Mouse (Mus musculus) small intestine, adult 10 weeks (tissue): Measurements from ENCODE around the gene Lrp5. TPM values are rescaled to one million over a fixed set of nuclear protein-coding genes. Genes with fewer than 3 reads are reported as not detected.

Experiments
- polyA plus RNA-seq: library from polyadenylated mRNA; stranded (reverse); fragments of 350-450 nt; fragmentation: Illumina TruSeq; extraction: RNeasy Lipid Tissue Mini Kit (QIAGEN cat#74804); gene quantifications from one replicate; pipeline ENCODE4 v1.2.3, GENCODE M21; 2014; ENCODE audit warnings: low replicate concordance

Gene Lrp5
- polyA plus RNA-seq, result 0.45 TPM

GRCm38 (mm10) chr19:3686215-3686894 lies at the start of gene Lrp5:
Lrp5 (minus strand) TSS chr19:3686564.

GRCm38 (mm10) chr19:3708078-3709012 lies 22.0 kb upstream of the Lrp5 start, which contains the start of gene 1810055G02Rik:
1810055G02Rik (plus strand) TSS chr19:3708293.

GRCm38 (mm10) chr19:3575632-3576384 lies 110.6 kb downstream of the Lrp5 start, which contains the start of gene Ppp6r3:
Ppp6r3 (minus strand) TSS chr19:3575749.

Other genes with a start within 250 kb of the Lrp5 start
- gene Ppp6r3, start 110.8 kb downstream of the Lrp5 start, polyA plus RNA-seq, result 172 TPM
- gene 1810055G02Rik, start 21.7 kb upstream of the Lrp5 start, polyA plus RNA-seq, result 37.2 TPM
- 149 TPM for gene Kmt5b, start 80.9 kb upstream of the Lrp5 start, polyA plus RNA-seq
- gene Chka, start 165.2 kb upstream of the Lrp5 start, polyA plus RNA-seq, result 266 TPM
- gene Tcirg1, start 220.6 kb upstream of the Lrp5 start, polyA plus RNA-seq, result 1.8 TPM
- gene Ndufs8, start 226.2 kb upstream of the Lrp5 start, polyA plus RNA-seq, result 0.63 TPM
- 1.9 TPM for gene Aldh3b1, start 243.2 kb upstream of the Lrp5 start, polyA plus RNA-seq
- 0.33 TPM for gene Unc93b1, start 248.6 kb upstream of the Lrp5 start, polyA plus RNA-seq